ENCODE assay signal across 10 mouse cellular contexts in genomic region chr11:117101925-117102717, GRCm38 (mm10). TPM values are rescaled to one million over a fixed set of nuclear protein-coding genes. Genes with fewer than 3 reads are reported as not detected.
DNase-seq lines count a peak whose midpoint lies in the region; ATAC-seq and TF ChIP-seq lines count a peak whose summit lies in the region.
"Had no signal": no experiment of that assay in that cellular context is flagged by ENCODE, and none has a peak within 500 bp of the region (broad histone marks: within the 10 kb centered on the region; RNA-seq: fewer than 3 reads in every experiment).

No protein-coding gene starts in this region.

- H3K4me1 ChIP-seq in brown adipose tissue, adult 24 weeks (ENCODE audit: control insufficient read depth, insufficient read depth, insufficient read length, low read length): peaks cover 35% of the 10 kb centered on the region
- H3K4me1 ChIP-seq in midbrain, embryonic 14.5 days (ENCODE audit: control insufficient read depth, insufficient read depth, low read length): peaks cover 7% of the 10 kb centered on the region

- no peak for DNase-seq in gastrocnemius, adult 2 months
- no peak for DNase-seq in gastrocnemius, adult 18-20 months (ENCODE audit: low spot score)
- no peak for DNase-seq in layer of hippocampus, adult 2 months (ENCODE audit: low spot score in 2 of 2)
- DNase-seq in layer of hippocampus, postnatal 14 days (ENCODE audit: low spot score in 2 of 2): no peak
- DNase-seq in midbrain, embryonic 14.5 days: no peak
- no peak for DNase-seq in gastrocnemius, postnatal 14 days
- no peak for DNase-seq in thymus, postnatal 14 days
- DNase-seq: right cerebral cortex, postnatal 14 days; thymus, adult 2 months had no signal

- 88% methylated on average over 14 of the region's 14 CpGs for WGBS in midbrain, embryonic 14.5 days

- intact Hi-C loops in gastrocnemius, adult 2 months (cut with DNase I): no loop called here
- intact Hi-C loops in gastrocnemius, postnatal 14 days (cut with DNase I; ENCODE audit: low total_unique reads): no loop called here

- H3K4me2 ChIP-seq in midbrain, embryonic 14.5 days (ENCODE audit: low read length): no peak overlapping the region

- peak overlapping the region; percentile 76 for H3K27ac ChIP-seq in gastrocnemius, adult 2 months
- peak overlapping the region; percentile 83 for H3K27ac ChIP-seq in layer of hippocampus, adult 2 months
- peak overlapping the region; percentile 94 for H3K27ac ChIP-seq in brown adipose tissue, adult 24 weeks (replicated peaks; ENCODE audit: low read depth, low read length)
- H3K27ac ChIP-seq in midbrain, embryonic 14.5 days (replicated peaks; ENCODE audit: low read depth, low read length): 0 out of 2 replicates have a peak overlapping the region, but pooled peaks have one; percentile 20

- H3K9ac ChIP-seq in midbrain, embryonic 14.5 days (replicated peaks; ENCODE audit: low read length): no peak overlapping the region

- no peak for ATAC-seq in midbrain, embryonic 14.5 days (ENCODE audit: low FRiP score, low TSS enrichment)

- TF ChIP-seq CTCF in gastrocnemius, adult 2 months (IDR thresholded peaks at IDR 0.05): no peak
- no peak for TF ChIP-seq CTCF in layer of hippocampus, adult 2 months (conservative IDR thresholded peaks at IDR 0.05)

- H3K4me3 ChIP-seq in gastrocnemius, adult 2 months: peak overlapping the region; percentile 23; the same call in 1 of the 2 replicates
- no peak overlapping the region for H3K4me3 ChIP-seq in layer of hippocampus, adult 2 months
- H3K4me3 ChIP-seq in brown adipose tissue, adult 24 weeks (ENCODE audit: insufficient read depth, low read depth, low read length): no peak overlapping the region
- H3K4me3 ChIP-seq in midbrain, embryonic 14.5 days (replicated peaks; ENCODE audit: low read depth, low read length): no peak overlapping the region

- H3K27me3 ChIP-seq in midbrain, embryonic 14.5 days (ENCODE audit: control insufficient read depth, insufficient read depth, low read length): no peaks in the 10 kb centered on the region

- no peaks in the 10 kb centered on the region for H3K36me3 ChIP-seq in midbrain, embryonic 14.5 days (ENCODE audit: control insufficient read depth, insufficient read depth, low read length)

- H3K9me3 ChIP-seq in midbrain, embryonic 14.5 days (ENCODE audit: control insufficient read depth, low read length): no peaks in the 10 kb centered on the region

RNA-seq across cellular contexts. Expression of gene Sec14l1, which starts 12.8 kb away (rescaled TPM):
- 10 to 100 TPM; 52.3 to 52.8 TPM for total RNA-seq in gastrocnemius, adult 2 months (2021)
- 10 to 100 TPM; 52.1 to 53.3 TPM for total RNA-seq in gastrocnemius, adult 18-20 months (2021)
- 100 to 1,000 TPM; 226 to 239 TPM for total RNA-seq in layer of hippocampus, adult 2 months (2021)
- total RNA-seq in layer of hippocampus, postnatal 14 days (2021): 100 to 1,000 TPM; 171 to 174 TPM
- polyA plus RNA-seq in brown adipose tissue, adult 24 weeks (2012; ENCODE audit: insufficient read depth, insufficient read length, missing spikeins): 35.4 and 37.4 TPM in 2 replicates
- polyA plus RNA-seq in midbrain, embryonic 14.5 days (2014; fragmentation: Nextera tagmentation; extraction: Ambion mirVana): 48.7 and 58.1 TPM in 2 replicates
- 10 to 100 TPM; 58.1 to 58.7 TPM for total RNA-seq in gastrocnemius, postnatal 14 days (2021)

Comparison
In these comparisons a context has a peak if more than half of its experiments do, and no peak if none do; other contexts are left out.
1. H3K27ac ChIP-seq: peak in every context shown above with its lines; median percentile 94 in brown adipose tissue, adult 24 weeks; 83 in layer of hippocampus, adult 2 months; 76 in gastrocnemius, adult 2 months; 20 in midbrain, embryonic 14.5 days.